Mouse (Mus musculus) left cerebral cortex, adult 2 months (tissue): ENCODE measurements around the gene Vsig10. TPM values are rescaled to one million over a fixed set of nuclear protein-coding genes. Genes with fewer than 3 reads are reported as not detected.

Experiments used
- DNase-seq, 2 experiments: peaks; one replicate each; pipeline ENCODE4 v3.0.0; 2021 to 2022; ENCODE audit warnings: low spot score in 2 of 2, mixed read lengths in 1 of 2; ENCODE audit errors: extremely low spot score in 1 of 2
- H3K27ac ChIP-seq: fragments of 200-600 bp; 2 replicates; pipeline ENCODE4 v1.8.1; 2022
- H3K4me3 ChIP-seq: fragments of 200-600 bp; 2 replicates; pipeline ENCODE4 v1.8.1; 2022
- CTCF ChIP-seq: fragments of 200-600 bp; IDR thresholded peaks from 2 replicates; pipeline ENCODE4 v1.8.1; 2022; ENCODE audit warnings: antibody characterized with exemption, mild to moderate bottlenecking, moderate library complexity
- intact Hi-C: fragments of 180-260 bp; cut with DNase I; formaldehyde crosslinking; loops from one replicate; pipeline ENCODE4 v1.15.1; 2025
- long read RNA-seq, 2 experiments: library from polyadenylated mRNA; stranded (forward); transcript quantifications; one replicate each; pipeline ENCODE4 v2.0.0; 2021; ENCODE audit warnings: borderline mapping rate in 2 of 2
- total RNA-seq, 2 experiments: library from RNA; stranded (reverse); gene quantifications; 2 replicates each; pipeline ENCODE4 v1.2.3; 2021

Vsig10 gene
- total RNA-seq: 1 to 10 TPM; 1.7 to 2.1 TPM
- long read RNA-seq, experiment 1: 0 reads
- long read RNA-seq, experiment 2: 0 reads

- H3K4me3 ChIP-seq: peak within 1 kb of the TSS; percentile 72
- peak; percentile 32 to 45 for DNase-seq
- intact Hi-C loops: loop anchor here (2.0 kb wide), 1 partner anchor 38 kb away; the partner anchor contains the start of gene Wsb2
- TF ChIP-seq CTCF: no peak
- peak within 1 kb of the TSS; percentile 78 for H3K27ac ChIP-seq
These were observed at the start of gene Vsig10 for GRCm38 (mm10) chr5:117318741-117319629. Vsig10 (plus strand) TSS chr5:117319083.

- no peak for DNase-seq
- TF ChIP-seq CTCF: no peak
- intact Hi-C loops: no loop called here
- Histone ChIP-seq H3K4me3 (no peak overlapping the region), H3K27ac (no peak overlapping the region)
These were observed 49.5 kb upstream of the Vsig10 start for GRCm38 (mm10) chr5:117269395-117269794.

GRCm38 (mm10) chr5:117271945-117272344 is 46.9 kb upstream of the Vsig10 start:
- no peak for TF ChIP-seq CTCF
- no peak overlapping the region for H3K4me3 ChIP-seq
- peak overlapping the region; percentile 72 for H3K27ac ChIP-seq
- peak; percentile 34 to 70 for DNase-seq
- intact Hi-C loops: no loop called here

GRCm38 (mm10) chr5:117274817-117275216 is 44.1 kb upstream of the Vsig10 start:
- TF ChIP-seq CTCF: peak; percentile 49
- DNase-seq: no peak

GRCm38 (mm10) chr5:117277784-117278183 is 41.1 kb upstream of the Vsig10 start:
- H3K4me3 ChIP-seq: no peak overlapping the region
- TF ChIP-seq CTCF: peak; percentile 11
- H3K27ac ChIP-seq: no peak overlapping the region
- DNase-seq: no peak
- intact Hi-C loops: no loop called here

More at GRCm38 (mm10) chr5:117274817-117275216, 44.1 kb upstream of the Vsig10 start:
- intact Hi-C loops: no loop called here
- no peak overlapping the region for H3K27ac ChIP-seq
- H3K4me3 ChIP-seq: no peak overlapping the region

- Histone ChIP-seq H3K4me3 (no peak overlapping the region), H3K27ac (no peak overlapping the region)
- no peak for TF ChIP-seq CTCF
- intact Hi-C loops: no loop called here
- no peak for DNase-seq
These were observed 39.8 kb upstream of the Vsig10 start for GRCm38 (mm10) chr5:117278809-117279668.

- no peak overlapping the region for H3K27ac ChIP-seq
- no peak for DNase-seq
- intact Hi-C loops: no loop called here
- no peak for TF ChIP-seq CTCF
- no peak overlapping the region for H3K4me3 ChIP-seq
These were observed 39.2 kb upstream of the Vsig10 start for GRCm38 (mm10) chr5:117279669-117280050.

GRCm38 (mm10) chr5:117281536-117281935 is 37.3 kb upstream of the Vsig10 start:
- intact Hi-C loops: no loop called here
- peak; percentile 35 for TF ChIP-seq CTCF
- no peak for DNase-seq
- Histone ChIP-seq H3K27ac (no peak overlapping the region), H3K4me3 (no peak overlapping the region)

- Histone ChIP-seq H3K27ac (no peak overlapping the region), H3K4me3 (no peak overlapping the region)
- DNase-seq: no peak
- intact Hi-C loops: no loop called here
- peak; percentile 1 for TF ChIP-seq CTCF
These were observed 36.5 kb upstream of the Vsig10 start for GRCm38 (mm10) chr5:117282360-117282759.

- no peak overlapping the region; the same call in 1 of the 2 replicates for H3K27ac ChIP-seq
- intact Hi-C loops: no loop called here
- peak in 1 of 2 experiments; percentile 35 for DNase-seq
These were observed 34.9 kb upstream of the Vsig10 start for GRCm38 (mm10) chr5:117284029-117284428.

GRCm38 (mm10) chr5:117284682-117285081 is 34.2 kb upstream of the Vsig10 start:
- no peak overlapping the region for H3K27ac ChIP-seq
- DNase-seq: no peak
- no peak for TF ChIP-seq CTCF
- intact Hi-C loops: loop anchor here (5.0 kb wide), 2 partner anchors 42 to 167 kb away; partner anchors contain the start of gene Suds3
- no peak overlapping the region for H3K4me3 ChIP-seq

More at GRCm38 (mm10) chr5:117284029-117284428, 34.9 kb upstream of the Vsig10 start:
- H3K4me3 ChIP-seq: no peak overlapping the region
- TF ChIP-seq CTCF: no peak
